Mouse (Mus musculus): Measurements from ENCODE around the gene Abhd12.

Gene Abhd12

GRCm38 (mm10) chr2:150800616-150801015, 103.9 kb downstream of the Abhd12 start:
- DNase-seq: no peak

DNA sequence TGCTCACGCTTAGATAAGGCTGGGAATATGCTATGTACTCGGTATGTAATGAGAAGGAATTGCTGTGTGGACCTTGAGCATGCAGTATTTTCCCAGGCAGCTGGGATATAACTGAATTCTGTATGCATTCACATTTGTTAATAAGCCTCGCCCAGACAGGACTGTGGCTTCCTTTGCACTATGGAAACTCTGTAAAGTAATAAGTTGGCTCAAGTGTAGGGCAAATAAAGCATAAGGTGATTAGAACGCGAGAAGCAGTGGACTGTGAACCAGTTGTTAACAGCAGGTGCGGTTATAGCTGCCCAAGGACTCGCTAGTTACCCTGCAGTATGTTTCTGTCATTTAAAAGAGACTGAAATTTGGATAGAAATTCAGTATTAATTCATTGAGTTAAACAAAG, 106.5 kb downstream of the Abhd12 start:
- no peak for DNase-seq

GRCm38 (mm10) chr2:150793320-150793719, 111.2 kb downstream of the Abhd12 start:
- DNase-seq: no peak

DNA sequence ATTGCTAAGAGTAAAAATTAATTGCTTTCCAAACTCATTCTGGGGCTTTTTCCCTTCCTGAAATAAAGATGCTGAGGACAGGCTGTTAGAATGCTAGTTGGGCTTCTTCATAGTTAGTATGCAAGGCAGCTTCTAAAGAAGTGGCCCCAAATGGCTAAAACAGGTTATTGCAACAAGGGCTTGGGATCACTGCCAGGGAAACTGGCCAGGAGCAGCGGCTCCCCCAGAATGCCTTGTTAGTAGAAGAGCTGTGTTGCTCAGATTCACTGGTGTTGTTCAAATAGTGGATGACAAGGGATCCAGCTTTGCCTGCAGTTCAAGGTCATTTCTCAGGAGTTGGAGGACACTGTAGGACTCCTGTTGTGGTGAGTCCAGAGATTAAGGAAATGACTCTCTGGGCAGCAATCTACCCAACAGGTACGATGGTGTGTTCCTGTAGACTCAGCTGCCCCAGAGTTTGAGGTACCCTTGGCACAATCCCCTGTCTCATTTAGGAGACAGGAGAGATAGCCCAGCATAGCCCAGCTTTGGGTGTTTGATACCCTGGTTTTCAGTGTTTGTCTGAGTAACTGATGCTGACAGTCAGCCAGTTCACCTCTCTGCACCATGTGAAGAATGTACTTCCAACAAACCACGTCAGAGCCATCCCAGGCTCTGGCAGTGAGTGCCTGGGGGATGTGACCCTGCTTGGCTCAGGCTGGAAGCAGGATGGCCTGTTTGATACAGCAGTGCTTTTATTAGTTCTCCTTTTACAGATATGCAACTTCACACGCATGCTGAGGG, 115.6 kb downstream of the Abhd12 start:
- DNase-seq: peak; percentile 84 to 89

DNA sequence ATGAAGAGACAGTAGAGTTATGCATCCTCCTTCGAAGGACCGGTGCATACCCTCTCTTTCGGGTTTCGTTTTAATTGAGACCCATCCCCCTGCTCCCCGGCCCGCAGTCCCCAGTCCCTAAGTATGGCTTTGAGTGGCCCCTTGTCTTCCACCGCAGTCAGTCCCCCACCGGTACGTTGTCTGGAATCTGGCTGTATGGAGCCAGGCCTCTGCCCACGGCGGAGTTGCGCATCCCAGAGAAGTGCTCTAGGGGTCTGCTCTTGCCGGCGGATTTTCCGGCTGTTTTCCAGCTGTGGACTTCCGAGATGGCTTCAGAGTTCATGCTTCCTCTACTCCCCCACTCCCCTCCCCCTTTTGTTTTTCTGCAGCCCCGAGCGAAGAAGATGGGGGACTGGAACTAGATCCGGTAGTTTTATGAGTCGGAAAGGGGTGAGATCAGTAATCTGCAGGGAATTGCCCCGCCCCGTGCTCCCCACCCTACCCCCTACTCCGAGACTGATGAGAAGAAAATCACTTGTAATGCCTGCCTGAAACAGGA, 117.2 kb downstream of the Abhd12 start:
- no peak for DNase-seq

GRCm38 (mm10) chr2:150786251-150787180, 118.0 kb downstream of the Abhd12 start, which contains the start of gene Pygb:
Gene Pygb (plus strand): TSS chr2:150786735.
- DNase-seq: peak; percentile 84 to 89

DNA sequence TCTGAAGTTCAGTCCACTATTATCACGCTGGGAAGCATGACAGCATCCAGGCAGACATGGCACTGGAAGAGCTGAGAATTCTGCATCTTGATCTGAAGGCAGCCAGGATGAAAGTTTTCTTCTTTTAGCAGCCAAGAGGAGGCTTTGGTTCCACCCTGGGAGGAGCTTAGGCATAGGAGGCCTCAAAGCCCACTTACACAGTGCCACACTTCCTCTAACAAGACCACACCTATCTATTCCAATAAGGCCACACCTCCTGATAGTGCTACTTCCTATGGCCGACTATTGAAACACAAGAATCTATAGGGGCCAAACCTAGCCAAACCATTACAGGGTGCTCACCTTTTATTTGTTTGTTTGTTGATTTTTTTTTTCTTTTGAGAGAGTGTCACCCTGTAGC, 121.7 kb downstream of the Abhd12 start:
- no peak for DNase-seq

Measured in lung, adult 18-20 months (tissue).